Mouse (Mus musculus) R1 (cell line): ENCODE data around the gene Pramel3.
"Not testable (repeated sequence)": the region's sequence is repeated elsewhere in the genome, so short reads cannot be mapped to it uniquely, and the experiment has no call there.

Experiments
- DNase-seq: peaks from one replicate; pipeline ENCODE4 v3.0.0-alpha.2; 2018; ENCODE audit warnings: low read depth, low spot score

Pramel3 gene

DNA sequence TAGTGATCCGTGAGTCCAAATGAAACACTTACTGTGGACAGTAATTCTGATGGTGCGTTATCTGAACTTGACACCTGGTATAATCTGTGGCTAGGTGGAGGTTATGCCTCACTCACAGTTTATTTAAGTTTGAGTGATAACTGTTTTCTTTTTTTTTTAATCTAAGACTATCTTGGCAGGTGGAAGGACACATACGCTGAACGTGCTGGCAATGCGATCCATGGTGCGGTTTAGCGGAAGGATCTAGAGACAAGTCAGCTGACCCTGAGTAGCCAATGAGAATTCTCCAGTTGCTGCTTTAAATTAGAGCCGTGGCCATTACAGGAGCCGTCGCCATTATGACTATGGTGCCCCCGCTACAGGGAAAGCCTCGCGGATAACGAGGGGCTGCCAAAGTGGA lies at the start of gene Pramel3:
TSS of gene Pramel3 (plus strand) at position 301 of the 400 bp plus-strand sequence.
- DNase-seq, result not testable (repeated sequence)

DNA sequence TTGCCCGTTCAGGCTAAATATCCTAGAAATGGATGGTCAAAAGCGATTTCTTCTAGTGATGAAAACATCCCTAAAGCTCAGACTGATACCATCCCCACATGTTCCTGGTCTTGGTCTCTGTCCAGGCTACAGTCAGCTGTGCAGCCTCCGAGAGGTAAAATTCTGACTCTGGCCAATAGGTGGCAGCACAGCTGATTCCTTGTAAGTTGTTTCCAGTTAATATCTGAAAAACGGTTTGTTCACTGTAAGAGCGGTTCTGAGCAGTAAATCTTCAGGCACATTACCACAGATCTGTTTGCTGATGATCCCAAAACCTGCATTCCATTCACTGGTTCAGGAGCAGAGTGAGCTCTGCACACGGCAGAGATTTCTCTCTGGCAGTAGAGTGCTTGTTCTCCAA lies 58.6 kb downstream of the Pramel3 start:
- DNase-seq, result not testable (repeated sequence)

DNA sequence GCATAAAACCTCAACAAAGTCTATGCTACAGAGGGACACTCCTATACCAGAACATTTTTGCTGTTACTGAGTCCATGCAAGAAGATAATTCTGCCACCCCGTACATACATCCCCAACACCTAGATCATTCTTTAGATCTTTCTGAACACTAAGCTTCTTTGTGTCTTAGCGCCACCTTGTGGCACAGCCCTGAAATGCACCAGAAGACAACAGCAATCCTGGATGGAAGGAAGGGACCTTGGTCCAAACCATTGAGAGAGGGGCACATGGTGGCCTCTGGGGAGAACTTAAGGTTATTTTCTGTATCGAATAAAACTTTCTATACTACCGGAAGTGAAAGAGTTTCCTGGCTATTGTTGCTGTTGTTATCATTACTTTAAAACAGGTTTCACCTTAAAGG lies 59.8 kb downstream of the Pramel3 start:
- DNase-seq, result not testable (repeated sequence)
